Mouse (Mus musculus): ENCODE measurements around the gene Rev1. TPM values are rescaled to one million over a fixed set of nuclear protein-coding genes. Genes with fewer than 3 reads are reported as not detected.
"Not testable (repeated sequence)": the region's sequence is repeated elsewhere in the genome, so short reads cannot be mapped to it uniquely, and the experiment has no call there.

Rev1 gene
- polyA plus RNA-seq, 1 experiment from 2014 or later = 20.4 TPM

- no peak overlapping the region for H3K4me2 ChIP-seq
- H3K27me3 ChIP-seq (ENCODE audit: control insufficient read depth, insufficient read depth, low read length) = no peaks in the 10 kb centered on the region
- H3K9me3 ChIP-seq (replicated peaks; ENCODE audit: control insufficient read depth, low read length) = no peaks in the 10 kb centered on the region
- H3K4me1 ChIP-seq (ENCODE audit: control insufficient read depth, insufficient read depth, low read length) = peaks cover 3% of the 10 kb centered on the region; the same call in 1 of the 2 replicates
- no peak overlapping the region for H3K4me3 ChIP-seq (ENCODE audit: low read depth, low read length)
- H3K27ac ChIP-seq (ENCODE audit: low read depth, low read length) = no peak overlapping the region
- 86% methylated on average over 7 of the region's 7 CpGs for WGBS (ENCODE audit: insufficient replicate concordance)
- H3K9ac ChIP-seq (ENCODE audit: low read depth, low read length) = no peak overlapping the region
- H3K36me3 ChIP-seq (ENCODE audit: control insufficient read depth, insufficient read depth, low read length) = no peaks in the 10 kb centered on the region
- ATAC-seq (replicated peaks; ENCODE audit: insufficient number of reproducible peaks, low FRiP score, low TSS enrichment) = no peak
Measured at GRCm38 (mm10) chr1:38109786-38110185, 19.8 kb downstream of the Rev1 start.

- no peaks in the 10 kb centered on the region for H3K27me3 ChIP-seq (ENCODE audit: control insufficient read depth, insufficient read depth, low read length)
- peaks cover 16% of the 10 kb centered on the region; the same call in 1 of the 2 replicates for H3K4me1 ChIP-seq (ENCODE audit: control insufficient read depth, insufficient read depth, low read length)
- peak overlapping the region; percentile 20; the same call in 1 of the 2 replicates for H3K4me2 ChIP-seq
- H3K9me3 ChIP-seq (replicated peaks; ENCODE audit: control insufficient read depth, low read length) = no peaks in the 10 kb centered on the region
- no peaks in the 10 kb centered on the region for H3K36me3 ChIP-seq (ENCODE audit: control insufficient read depth, insufficient read depth, low read length)
- H3K27ac ChIP-seq (ENCODE audit: low read depth, low read length) = peak overlapping the region; percentile 46
- no peak overlapping the region for H3K4me3 ChIP-seq (ENCODE audit: low read depth, low read length)
- H3K9ac ChIP-seq (ENCODE audit: low read depth, low read length) = no peak overlapping the region
- WGBS (ENCODE audit: insufficient replicate concordance) = 12% methylated on average over 3 of the region's 3 CpGs
- ATAC-seq (replicated peaks; ENCODE audit: insufficient number of reproducible peaks, low FRiP score, low TSS enrichment) = no peak; the same call in 1 of the 2 replicates
Measured at GRCm38 (mm10) chr1:38103813-38104212, 25.8 kb downstream of the Rev1 start.

DNA sequence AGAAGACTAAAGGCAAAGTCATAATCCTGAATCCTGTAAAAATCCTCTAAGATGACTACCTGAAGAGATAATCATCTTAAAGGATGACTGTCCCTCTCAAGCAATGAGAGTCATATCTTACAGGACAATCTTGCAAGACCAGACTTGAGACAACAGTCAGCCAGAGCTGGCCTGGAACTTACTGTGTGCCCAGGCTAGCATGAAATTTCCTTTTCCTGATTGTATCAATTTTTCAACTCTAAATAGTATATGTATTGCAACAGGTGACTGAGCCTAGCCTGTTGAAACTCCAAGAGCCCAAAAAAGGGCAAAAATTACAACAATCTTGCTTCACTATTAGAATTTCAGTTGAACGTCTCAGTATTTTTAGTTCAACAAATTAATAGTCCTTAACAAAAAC is 26.4 kb downstream of the Rev1 start:
- Histone ChIP-seq H3K4me2 (no peak overlapping the region), H3K27ac (ENCODE audit: low read depth, low read length) (peak overlapping the region; percentile 46), H3K36me3 (ENCODE audit: control insufficient read depth, insufficient read depth, low read length) (no peaks in the 10 kb centered on the region), H3K27me3 (ENCODE audit: control insufficient read depth, insufficient read depth, low read length) (no peaks in the 10 kb centered on the region), H3K4me1 (ENCODE audit: control insufficient read depth, insufficient read depth, low read length) (peaks cover 16% of the 10 kb centered on the region; the same call in 1 of the 2 replicates), H3K4me3 (ENCODE audit: low read depth, low read length) (no peak overlapping the region), H3K9me3 (replicated peaks; ENCODE audit: control insufficient read depth, low read length) (no peaks in the 10 kb centered on the region), H3K9ac (ENCODE audit: low read depth, low read length) (no peak overlapping the region)
- WGBS (ENCODE audit: insufficient replicate concordance) = 63% methylated on average over 1 of the region's 1 CpGs
- no peak for ATAC-seq (replicated peaks; ENCODE audit: insufficient number of reproducible peaks, low FRiP score, low TSS enrichment)

- Histone ChIP-seq H3K36me3 (ENCODE audit: control insufficient read depth, insufficient read depth, low read length) (peaks cover 6% of the 10 kb centered on the region; the same call in 1 of the 2 replicates), H3K27ac (ENCODE audit: low read depth, low read length) (no peak overlapping the region), H3K4me2 (no peak overlapping the region), H3K4me1 (ENCODE audit: control insufficient read depth, insufficient read depth, low read length) (no peaks in the 10 kb centered on the region), H3K9ac (ENCODE audit: low read depth, low read length) (no peak overlapping the region), H3K4me3 (ENCODE audit: low read depth, low read length) (no peak overlapping the region), H3K27me3 (ENCODE audit: control insufficient read depth, insufficient read depth, low read length) (no peaks in the 10 kb centered on the region), H3K9me3 (replicated peaks; ENCODE audit: control insufficient read depth, low read length) (no peaks in the 10 kb centered on the region)
- ATAC-seq (replicated peaks; ENCODE audit: insufficient number of reproducible peaks, low FRiP score, low TSS enrichment) = no peak
- WGBS (ENCODE audit: insufficient replicate concordance) = 73% methylated on average over 8 of the region's 8 CpGs
Measured at GRCm38 (mm10) chr1:38081316-38081715, 48.3 kb downstream of the Rev1 start.

DNA sequence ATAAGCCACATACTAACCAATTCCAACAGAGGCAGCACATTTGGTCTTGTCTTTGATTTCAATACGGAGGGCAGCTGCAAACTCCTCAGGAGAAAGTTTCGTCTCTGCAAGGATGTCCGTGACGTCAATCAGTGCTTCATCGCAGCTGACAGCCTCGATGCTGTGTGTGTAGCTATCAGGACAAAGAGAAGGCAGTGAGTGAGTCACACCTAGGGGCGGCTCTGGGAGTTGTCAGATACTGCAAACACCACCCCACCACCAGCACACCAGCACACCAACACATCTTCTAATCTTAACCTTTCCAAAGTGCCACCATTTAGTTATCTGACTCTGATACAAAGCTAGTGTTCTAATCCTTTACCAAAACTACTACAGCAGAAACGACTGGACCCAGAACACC is 58.3 kb downstream of the Rev1 start:
- no peak overlapping the region for H3K9ac ChIP-seq (ENCODE audit: low read depth, low read length)
- 35% methylated on average over 8 of the region's 8 CpGs for WGBS (ENCODE audit: insufficient replicate concordance)
- H3K36me3 ChIP-seq (ENCODE audit: control insufficient read depth, insufficient read depth, low read length) = peaks cover 7% of the 10 kb centered on the region; the same call in 1 of the 2 replicates

DNA sequence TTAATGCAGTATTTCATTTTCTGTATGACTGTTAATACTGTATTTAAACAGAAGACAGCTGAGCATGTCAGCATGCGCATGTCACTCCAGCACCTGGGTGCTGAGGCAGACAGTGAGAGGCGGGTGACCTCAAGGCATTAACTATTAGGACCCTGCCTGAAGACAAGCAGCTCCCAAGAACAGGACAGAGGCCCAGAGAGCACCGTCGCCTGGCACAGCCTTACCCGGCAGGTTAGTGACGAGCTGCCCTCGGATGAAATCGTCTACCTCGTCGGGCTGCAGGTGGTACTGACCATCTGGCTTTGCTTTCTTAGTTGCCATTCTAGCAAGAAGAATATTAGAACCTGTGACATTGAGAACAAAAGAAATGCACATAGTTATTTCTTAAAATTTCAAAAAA is 62.3 kb downstream of the Rev1 start:
- H3K27ac ChIP-seq (ENCODE audit: low read depth, low read length) = no peak overlapping the region
- no peak overlapping the region for H3K9ac ChIP-seq (ENCODE audit: low read depth, low read length)
- H3K9me3 ChIP-seq (replicated peaks; ENCODE audit: control insufficient read depth, low read length) = no peaks in the 10 kb centered on the region
- no peak overlapping the region for H3K4me3 ChIP-seq (ENCODE audit: low read depth, low read length)
- peaks cover 2% of the 10 kb centered on the region; the same call in 1 of the 2 replicates for H3K4me1 ChIP-seq (ENCODE audit: control insufficient read depth, insufficient read depth, low read length)
- no peak overlapping the region for H3K4me2 ChIP-seq
- WGBS (ENCODE audit: insufficient replicate concordance) = 96% methylated on average over 10 of the region's 10 CpGs
- peaks cover 20% of the 10 kb centered on the region for H3K36me3 ChIP-seq (ENCODE audit: control insufficient read depth, insufficient read depth, low read length)
- ATAC-seq (replicated peaks; ENCODE audit: insufficient number of reproducible peaks, low FRiP score, low TSS enrichment) = no peak
- no peaks in the 10 kb centered on the region for H3K27me3 ChIP-seq (ENCODE audit: control insufficient read depth, insufficient read depth, low read length)

More for the DNA sequence above, 58.3 kb downstream of the Rev1 start:
- ATAC-seq (replicated peaks; ENCODE audit: insufficient number of reproducible peaks, low FRiP score, low TSS enrichment) = no peak; the same call in 1 of the 2 replicates
- no peaks in the 10 kb centered on the region for H3K27me3 ChIP-seq (ENCODE audit: control insufficient read depth, insufficient read depth, low read length)
- no peak overlapping the region for H3K4me2 ChIP-seq
- H3K27ac ChIP-seq (ENCODE audit: low read depth, low read length) = no peak overlapping the region
- H3K4me3 ChIP-seq (ENCODE audit: low read depth, low read length) = no peak overlapping the region
- peaks cover 2% of the 10 kb centered on the region; the same call in 1 of the 2 replicates for H3K4me1 ChIP-seq (ENCODE audit: control insufficient read depth, insufficient read depth, low read length)
- H3K9me3 ChIP-seq (replicated peaks; ENCODE audit: control insufficient read depth, low read length) = no peaks in the 10 kb centered on the region

GRCm38 (mm10) chr1:38062156-38062555 is 67.4 kb downstream of the Rev1 start:
- H3K4me1 ChIP-seq (ENCODE audit: control insufficient read depth, insufficient read depth, low read length); H3K4me2 ChIP-seq; H3K27ac ChIP-seq (ENCODE audit: low read depth, low read length); H3K4me3 ChIP-seq (ENCODE audit: low read depth, low read length); H3K27me3 ChIP-seq (ENCODE audit: control insufficient read depth, insufficient read depth, low read length); H3K9me3 ChIP-seq (replicated peaks; ENCODE audit: control insufficient read depth, low read length); H3K9ac ChIP-seq (ENCODE audit: low read depth, low read length); ATAC-seq (replicated peaks; ENCODE audit: insufficient number of reproducible peaks, low FRiP score, low TSS enrichment): not testable (repeated sequence)
- peaks cover 24% of the 10 kb centered on the region for H3K36me3 ChIP-seq (ENCODE audit: control insufficient read depth, insufficient read depth, low read length)
- WGBS (ENCODE audit: insufficient replicate concordance) = 79% methylated on average over 2 of the region's 2 CpGs

- peaks cover 31% of the 10 kb centered on the region for H3K36me3 ChIP-seq (ENCODE audit: control insufficient read depth, insufficient read depth, low read length)
- no peaks in the 10 kb centered on the region for H3K9me3 ChIP-seq (replicated peaks; ENCODE audit: control insufficient read depth, low read length)
- 78% methylated on average over 6 of the region's 6 CpGs for WGBS (ENCODE audit: insufficient replicate concordance)
- H3K27ac ChIP-seq (ENCODE audit: low read depth, low read length) = no peak overlapping the region
- no peaks in the 10 kb centered on the region for H3K4me1 ChIP-seq (ENCODE audit: control insufficient read depth, insufficient read depth, low read length)
- H3K27me3 ChIP-seq (ENCODE audit: control insufficient read depth, insufficient read depth, low read length) = no peaks in the 10 kb centered on the region
- H3K4me3 ChIP-seq (ENCODE audit: low read depth, low read length) = no peak overlapping the region
- H3K9ac ChIP-seq (ENCODE audit: low read depth, low read length) = no peak overlapping the region
- no peak for ATAC-seq (replicated peaks; ENCODE audit: insufficient number of reproducible peaks, low FRiP score, low TSS enrichment)
- H3K4me2 ChIP-seq = no peak overlapping the region
Measured at GRCm38 (mm10) chr1:38058417-38058816, 71.2 kb downstream of the Rev1 start.

- Histone ChIP-seq H3K4me3 (ENCODE audit: low read depth, low read length) (no peak overlapping the region), H3K9ac (ENCODE audit: low read depth, low read length) (no peak overlapping the region), H3K36me3 (ENCODE audit: control insufficient read depth, insufficient read depth, low read length) (peaks cover 41% of the 10 kb centered on the region), H3K4me2 (no peak overlapping the region), H3K4me1 (ENCODE audit: control insufficient read depth, insufficient read depth, low read length) (no peaks in the 10 kb centered on the region), H3K9me3 (replicated peaks; ENCODE audit: control insufficient read depth, low read length) (no peaks in the 10 kb centered on the region), H3K27ac (ENCODE audit: low read depth, low read length) (no peak overlapping the region), H3K27me3 (ENCODE audit: control insufficient read depth, insufficient read depth, low read length) (no peaks in the 10 kb centered on the region)
- WGBS (ENCODE audit: insufficient replicate concordance) = 90% methylated on average over 5 of the region's 5 CpGs
- no peak for ATAC-seq (replicated peaks; ENCODE audit: insufficient number of reproducible peaks, low FRiP score, low TSS enrichment)
Measured at GRCm38 (mm10) chr1:38055176-38055575, 74.4 kb downstream of the Rev1 start.

All from heart, embryonic 11.5 days (tissue).